Mouse (Mus musculus) embryonic facial prominence, embryonic 14.5 days (tissue): ENCODE data around the gene Sall1. TPM values are rescaled to one million over a fixed set of nuclear protein-coding genes. Genes with fewer than 3 reads are reported as not detected.

Source experiments
- ATAC-seq: fragments of 200-750 bp; cut with Nextera tagmentation; 2 replicates; pipeline ENCODE4 v1.8.0; 2017; ENCODE audit warnings: low read depth, moderate number of reproducible peaks, moderate TSS enrichment
- DNase-seq: peaks from one replicate; pipeline ENCODE4 v3.0.0-alpha.2; 2015; ENCODE audit warnings: low spot score
- H3K27ac ChIP-seq: fragments of 300-500 bp; sonication (generic); replicated peaks from 2 replicates; pipeline ENCODE4 v1.5.1; 2014; ENCODE audit warnings: low read depth, mild to moderate bottlenecking, low read length, moderate library complexity
- H3K27me3 ChIP-seq: fragments of 300-500 bp; sonication (generic); replicated peaks from 2 replicates; pipeline ENCODE4 v1.6.1; 2014; ENCODE audit warnings: low read length; ENCODE audit not compliant: control insufficient read depth, insufficient read depth
- H3K36me3 ChIP-seq: fragments of 300-500 bp; sonication (generic); 2 replicates; pipeline ENCODE4 v1.6.1; 2014; ENCODE audit warnings: low read length, mixed read lengths; ENCODE audit not compliant: control insufficient read depth, insufficient read depth
- H3K4me1 ChIP-seq: fragments of 300-500 bp; sonication (generic); 2 replicates; pipeline ENCODE4 v1.6.1; 2014; ENCODE audit warnings: antibody characterized with exemption, low read length; ENCODE audit not compliant: control insufficient read depth, insufficient read depth
- H3K4me2 ChIP-seq: fragments of 300-500 bp; sonication (generic); 2 replicates; pipeline ENCODE4 v1.6.1; 2014; ENCODE audit warnings: low read depth, mild to moderate bottlenecking, low read length, moderate library complexity, mixed read lengths
- H3K4me3 ChIP-seq: fragments of 300-500 bp; sonication (generic); 2 replicates; pipeline ENCODE4 v1.5.1; 2014; ENCODE audit warnings: low read depth, mild to moderate bottlenecking, low read length
- H3K9ac ChIP-seq: fragments of 300-500 bp; sonication (generic); 2 replicates; pipeline ENCODE4 v1.6.1; 2014; ENCODE audit warnings: low read depth, mild to moderate bottlenecking, low read length, moderate library complexity, mixed read lengths
- H3K9me3 ChIP-seq: fragments of 300-500 bp; sonication (generic); 2 replicates; pipeline ENCODE4 v1.6.1; 2016; ENCODE audit warnings: low read length; ENCODE audit not compliant: control insufficient read depth
- WGBS: fragments of 180-500 bp; shearing (Covaris S2); extraction: QIAGEN DNeasy Blood & Tissue Kit; methylation state at CpG from one replicate; pipeline ENCODE4 v1.1.7; 2014; 5-methylcytosine and 5-hydroxymethylcytosine counted together
- polyA plus RNA-seq: library from polyadenylated mRNA; unstranded; fragments of >200 nt; fragmentation: Nextera tagmentation; extraction: Ambion mirVana; gene quantifications from 2 replicates; pipeline ENCODE4 v1.2.1, GENCODE M21; 2014

The Sall1 gene
- polyA plus RNA-seq, result 1.2 and 1.3 TPM in 2 replicates

GRCm38 (mm10) chr8:89043940-89044339 is at the start of gene Sall1:
TSS of gene Sall1 (minus strand) at chr8:89044162.
- Histone ChIP-seq H3K4me1 (no peaks in the 10 kb centered on the region), H3K36me3 (no peaks in the 10 kb centered on the region), H3K9me3 (no peaks in the 10 kb centered on the region), H3K27ac (no peak within 1 kb of the TSS), H3K9ac (peak within 1 kb of the TSS; percentile 70), H3K4me3 (peak within 1 kb of the TSS; percentile 50), H3K27me3 (peaks cover 96% of the 10 kb centered on the region), H3K4me2 (peak within 1 kb of the TSS; percentile 86)
- 0% methylated on average over 22 of the region's 25 CpGs for WGBS
- DNase-seq (no peak), ATAC-seq (no peak)

GRCm38 (mm10) chr8:89089916-89090315 is 46.0 kb upstream of the Sall1 start:
- no peaks in the 10 kb centered on the region for H3K4me1 ChIP-seq
- DNase-seq, result no peak
- no peak overlapping the region for H3K27ac ChIP-seq
- 53% methylated on average over 5 of the region's 5 CpGs for WGBS
- no peaks in the 10 kb centered on the region for H3K9me3 ChIP-seq
- no peak overlapping the region for H3K4me2 ChIP-seq
- no peak overlapping the region for H3K9ac ChIP-seq
- ATAC-seq, result no peak
- no peaks in the 10 kb centered on the region for H3K36me3 ChIP-seq
- no peaks in the 10 kb centered on the region for H3K27me3 ChIP-seq
- no peak overlapping the region for H3K4me3 ChIP-seq

GRCm38 (mm10) chr8:89079147-89079546 is 35.2 kb upstream of the Sall1 start:
- Histone ChIP-seq H3K4me3 (no peak overlapping the region), H3K9ac (no peak overlapping the region), H3K4me2 (no peak overlapping the region), H3K4me1 (no peaks in the 10 kb centered on the region), H3K27me3 (no peaks in the 10 kb centered on the region), H3K27ac (no peak overlapping the region), H3K36me3 (no peaks in the 10 kb centered on the region), H3K9me3 (no peaks in the 10 kb centered on the region)
- 73% methylated on average over 2 of the region's 2 CpGs for WGBS
- ATAC-seq, result no peak
- DNase-seq, result no peak

- Histone ChIP-seq H3K27ac (no peak overlapping the region), H3K9me3 (no peaks in the 10 kb centered on the region), H3K27me3 (no peaks in the 10 kb centered on the region), H3K9ac (no peak overlapping the region), H3K4me2 (no peak overlapping the region), H3K36me3 (no peaks in the 10 kb centered on the region), H3K4me3 (no peak overlapping the region), H3K4me1 (no peaks in the 10 kb centered on the region)
- no peak for ATAC-seq
- DNase-seq, result no peak
- 18% methylated on average over 3 of the region's 3 CpGs for WGBS
These were observed 29.0 kb upstream of the Sall1 start for GRCm38 (mm10) chr8:89072968-89073382.

GRCm38 (mm10) chr8:89067499-89067898 is 23.5 kb upstream of the Sall1 start:
- H3K9ac ChIP-seq, result no peak overlapping the region
- DNase-seq (no peak), ATAC-seq (no peak)
- H3K4me2 ChIP-seq, result no peak overlapping the region
- H3K27ac ChIP-seq, result no peak overlapping the region
- H3K4me3 ChIP-seq, result no peak overlapping the region
- H3K4me1 ChIP-seq, result no peaks in the 10 kb centered on the region
- WGBS, result 83% methylated on average over 3 of the region's 3 CpGs
- H3K9me3 ChIP-seq, result no peaks in the 10 kb centered on the region
- H3K27me3 ChIP-seq, result peaks cover 8% of the 10 kb centered on the region; the same call in 1 of the 2 replicates
- no peaks in the 10 kb centered on the region for H3K36me3 ChIP-seq

- peaks cover 8% of the 10 kb centered on the region; the same call in 1 of the 2 replicates for H3K27me3 ChIP-seq
- H3K36me3 ChIP-seq, result no peaks in the 10 kb centered on the region
- no peak overlapping the region for H3K4me3 ChIP-seq
- DNase-seq (no peak), ATAC-seq (no peak)
- no peak overlapping the region for H3K4me2 ChIP-seq
- no peak overlapping the region for H3K27ac ChIP-seq
- no peak overlapping the region for H3K9ac ChIP-seq
- H3K4me1 ChIP-seq, result no peaks in the 10 kb centered on the region
- WGBS, result 50% methylated on average over 9 of the region's 9 CpGs
- H3K9me3 ChIP-seq, result no peaks in the 10 kb centered on the region
These were observed 20.1 kb upstream of the Sall1 start for GRCm38 (mm10) chr8:89064042-89064441.

- Histone ChIP-seq H3K4me2 (no peak overlapping the region), H3K4me3 (no peak overlapping the region), H3K27me3 (peaks cover 8% of the 10 kb centered on the region; the same call in 1 of the 2 replicates), H3K9me3 (no peaks in the 10 kb centered on the region), H3K36me3 (no peaks in the 10 kb centered on the region), H3K27ac (no peak overlapping the region), H3K9ac (no peak overlapping the region), H3K4me1 (no peaks in the 10 kb centered on the region)
- 74% methylated on average over 10 of the region's 10 CpGs for WGBS
- ATAC-seq (no peak), DNase-seq (no peak)
These were observed 19.5 kb upstream of the Sall1 start for GRCm38 (mm10) chr8:89063366-89064040.

- no peak for DNase-seq
- Histone ChIP-seq H3K4me2 (no peak overlapping the region), H3K27ac (no peak overlapping the region), H3K27me3 (peaks cover 12% of the 10 kb centered on the region; the same call in 1 of the 2 replicates), H3K36me3 (no peaks in the 10 kb centered on the region), H3K9me3 (no peaks in the 10 kb centered on the region), H3K4me3 (no peak overlapping the region), H3K4me1 (no peaks in the 10 kb centered on the region), H3K9ac (no peak overlapping the region)
- WGBS, result 83% methylated on average over 8 of the region's 8 CpGs
- no peak for ATAC-seq
These were observed 16.8 kb upstream of the Sall1 start for GRCm38 (mm10) chr8:89060717-89061116.

- no peak for ATAC-seq
- Histone ChIP-seq H3K27ac (no peak overlapping the region), H3K9me3 (no peaks in the 10 kb centered on the region), H3K4me3 (no peak overlapping the region), H3K9ac (no peak overlapping the region), H3K4me1 (no peaks in the 10 kb centered on the region), H3K4me2 (no peak overlapping the region), H3K27me3 (peaks cover 10% of the 10 kb centered on the region; the same call in 1 of the 2 replicates), H3K36me3 (no peaks in the 10 kb centered on the region)
- DNase-seq, result no peak
- WGBS, result 21% methylated on average over 6 of the region's 6 CpGs
These were observed 15.5 kb upstream of the Sall1 start for GRCm38 (mm10) chr8:89059507-89059906.
